ENCODE assay signal across 9 mouse cellular contexts in the genomic region with DNA sequence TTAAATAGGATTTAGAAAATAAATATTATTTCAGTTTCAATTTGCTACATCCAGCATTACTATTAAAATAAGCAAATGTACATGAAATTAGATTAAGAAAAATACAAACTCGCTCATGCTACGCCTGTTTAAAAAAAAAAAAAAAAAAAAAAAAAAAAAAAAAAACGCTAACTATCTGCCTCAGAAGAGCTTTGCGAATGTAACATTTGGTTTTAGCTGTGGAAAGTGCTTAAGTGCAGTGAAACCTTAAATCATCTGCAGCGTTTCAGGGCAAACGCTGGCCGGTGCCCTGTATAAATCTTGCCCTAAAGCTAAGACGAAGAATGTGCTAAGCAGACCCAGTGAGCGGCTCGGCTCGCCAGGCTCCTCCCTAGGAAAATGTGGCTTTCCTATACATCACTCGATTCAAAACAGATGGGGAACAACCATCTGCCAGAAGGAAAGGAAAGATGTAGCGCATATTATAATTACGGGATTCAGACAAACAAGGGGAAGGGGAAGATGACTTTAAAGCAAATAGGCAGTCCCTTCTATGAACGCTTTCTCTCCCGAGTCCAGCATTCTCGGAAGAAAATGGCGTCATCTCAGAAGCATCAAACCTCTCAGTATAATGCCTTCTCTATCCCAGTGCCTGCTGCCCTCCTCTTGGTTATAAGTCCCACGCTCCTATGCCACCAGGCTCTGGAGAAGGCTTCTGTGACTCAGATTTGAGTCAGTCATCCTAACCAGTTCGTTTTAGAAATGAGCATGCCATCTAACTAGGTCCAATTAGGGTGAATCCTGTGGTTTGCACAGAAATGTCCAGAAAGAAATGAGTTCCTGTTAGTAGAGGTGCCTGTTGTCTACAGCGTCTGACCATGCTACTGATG.
DNase-seq lines count a peak whose midpoint lies in the region; ATAC-seq and TF ChIP-seq lines count a peak whose summit lies in the region.
"Had no signal": no experiment of that assay in that cellular context is flagged by ENCODE, and none has a peak within 500 bp of the region (broad histone marks: within the 10 kb centered on the region; RNA-seq: fewer than 3 reads in every experiment).

No protein-coding gene starts in this region.

- H3K36me3 ChIP-seq in kidney, embryonic 15.5 days, result no peaks in the 10 kb centered on the region
- no peaks in the 10 kb centered on the region for H3K36me3 ChIP-seq in hindbrain, postnatal 0 days (ENCODE audit: insufficient read depth, low read length)
- no peaks in the 10 kb centered on the region for H3K36me3 ChIP-seq in midbrain, embryonic 16.5 days (ENCODE audit: control insufficient read depth, insufficient read depth, low read length)

- peaks cover 10% of the 10 kb centered on the region for H3K4me1 ChIP-seq in kidney, embryonic 15.5 days
- H3K4me1 ChIP-seq in hindbrain, postnatal 0 days (ENCODE audit: insufficient read depth, low read length), result no peaks in the 10 kb centered on the region
- H3K4me1 ChIP-seq in midbrain, embryonic 16.5 days (ENCODE audit: control insufficient read depth, insufficient read depth, low read length), result no peaks in the 10 kb centered on the region

- no peak overlapping the region for H3K9ac ChIP-seq in kidney, embryonic 15.5 days
- no peak overlapping the region for H3K9ac ChIP-seq in hindbrain, postnatal 0 days (replicated peaks; ENCODE audit: low read length)
- H3K9ac ChIP-seq in midbrain, embryonic 16.5 days (ENCODE audit: low read depth, low read length), result no peak overlapping the region

- 0 out of 2 replicates have a peak, but pooled peaks have one; percentile 64 for ATAC-seq in kidney, embryonic 15.5 days (replicated peaks; ENCODE audit: low FRiP score)
- no peak for ATAC-seq in hindbrain, postnatal 0 days
- no peak for ATAC-seq in midbrain, embryonic 16.5 days
- ATAC-seq: inflammation-experienced regulatory T-cells, adult 6 months had no signal

- no peaks in the 10 kb centered on the region for H3K27me3 ChIP-seq in kidney, embryonic 15.5 days
- no peaks in the 10 kb centered on the region for H3K27me3 ChIP-seq in hindbrain, postnatal 0 days (ENCODE audit: insufficient read depth, low read length)
- no peaks in the 10 kb centered on the region for H3K27me3 ChIP-seq in midbrain, embryonic 16.5 days (ENCODE audit: control insufficient read depth, insufficient read depth, low read depth, low read length)

- no peak for TF ChIP-seq CTCF in brain, embryonic 14.5 days (IDR thresholded peaks at IDR 0.05; ENCODE audit: borderline replicate concordance, extremely low read depth, insufficient read depth, insufficient read length)
- no peak for TF ChIP-seq CTCF in hindbrain, postnatal 0 days (IDR thresholded peaks at IDR 0.05; ENCODE audit: low read depth)

- DNase-seq in kidney, adult 9 months, result no peak
- peak; percentile 69 for DNase-seq in brain, embryonic 14.5 days (ENCODE audit: low read depth)
- peak; percentile 19 for DNase-seq in hindbrain, postnatal 0 days (ENCODE audit: low spot score)
- peak; percentile 32 for DNase-seq in right cerebral cortex, adult 18-20 months
- DNase-seq in thymus, postnatal 0 days (ENCODE audit: low spot score), result no peak
- DNase-seq in thymus, postnatal 14 days, result no peak

- no peak overlapping the region for H3K4me3 ChIP-seq in kidney, embryonic 15.5 days (replicated peaks)
- H3K4me3 ChIP-seq in hindbrain, postnatal 0 days (ENCODE audit: low read length), result no peak overlapping the region
- no peak overlapping the region for H3K4me3 ChIP-seq in midbrain, embryonic 16.5 days (ENCODE audit: low read depth, low read length)

- H3K9me3 ChIP-seq in kidney, embryonic 15.5 days (replicated peaks), result no peaks in the 10 kb centered on the region
- H3K9me3 ChIP-seq in hindbrain, postnatal 0 days (ENCODE audit: low read length), result no peaks in the 10 kb centered on the region
- no peaks in the 10 kb centered on the region for H3K9me3 ChIP-seq in midbrain, embryonic 16.5 days (replicated peaks; ENCODE audit: control insufficient read depth, low read length, poor library complexity, severe bottlenecking)

- peak overlapping the region; percentile 71 for H3K27ac ChIP-seq in kidney, embryonic 15.5 days
- 0 out of 2 replicates have a peak overlapping the region, but pooled peaks have one; percentile 6 for H3K27ac ChIP-seq in hindbrain, postnatal 0 days
- no peak overlapping the region for H3K27ac ChIP-seq in midbrain, embryonic 16.5 days (ENCODE audit: low read length)

- 45% methylated on average over 21 of the region's 21 CpGs for WGBS in kidney, embryonic 15.5 days
- 72% methylated on average over 21 of the region's 21 CpGs for WGBS in hindbrain, postnatal 0 days
- WGBS in midbrain, embryonic 16.5 days, result 84% methylated on average over 21 of the region's 21 CpGs

- no peak for TF ChIP-seq POLR2A in brain, embryonic 14.5 days (IDR thresholded peaks at IDR 0.05; ENCODE audit: borderline replicate concordance, extremely low read depth, insufficient read depth, insufficient read length, poor library complexity, severe bottlenecking)

- H3K4me2 ChIP-seq in kidney, embryonic 15.5 days, result peak overlapping the region; percentile 24; the same call in 1 of the 2 replicates
- peak overlapping the region; percentile 24 for H3K4me2 ChIP-seq in hindbrain, postnatal 0 days (ENCODE audit: low read depth, low read length)
- no peak overlapping the region for H3K4me2 ChIP-seq in midbrain, embryonic 16.5 days (ENCODE audit: low read length)

Comparison
In these comparisons a context has a peak if more than half of its experiments do, and no peak if none do; other contexts are left out.
1. DNase-seq: peak in brain, embryonic 14.5 days (single experiment), hindbrain, postnatal 0 days (single experiment) and right cerebral cortex, adult 18-20 months (single experiment); none in kidney, adult 9 months (single experiment), thymus, postnatal 0 days (single experiment) and thymus, postnatal 14 days (single experiment).